Mouse (Mus musculus) urinary bladder, postnatal 10 days (tissue): ENCODE results near the gene Gm44511.

Experiments
- DNase-seq: peaks from one replicate; pipeline ENCODE4 v3.0.0; 2022; ENCODE audit warnings: low spot score

The Gm44511 gene

DNA sequence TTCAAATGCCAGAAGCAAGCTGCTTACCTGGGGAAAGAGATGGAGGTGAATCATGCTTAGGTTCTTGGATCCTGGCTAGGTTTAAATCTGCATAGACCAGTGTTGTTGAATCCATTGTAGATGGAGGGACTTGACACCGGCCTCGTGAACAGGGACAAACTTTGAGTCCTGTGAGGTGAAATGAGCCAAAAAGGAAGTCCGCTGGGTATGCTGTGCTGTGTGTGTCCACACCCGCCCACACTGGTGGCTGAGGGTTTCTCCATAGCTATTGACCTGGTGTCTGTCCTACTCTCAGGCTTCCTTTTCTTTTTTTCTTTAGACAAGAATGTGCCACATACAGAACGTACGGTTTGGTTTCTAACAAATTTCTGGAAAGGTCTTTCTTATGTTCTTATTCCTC is at the start of gene Gm44511, which contains the start of gene Klrb1b:
Gene Gm44511, minus strand, starts transcription at position 184 of the 400 bp plus-strand sequence.
Gene Klrb1b, minus strand, starts transcription at position 200 of the 400 bp plus-strand sequence.
- DNase-seq: no peak

DNA sequence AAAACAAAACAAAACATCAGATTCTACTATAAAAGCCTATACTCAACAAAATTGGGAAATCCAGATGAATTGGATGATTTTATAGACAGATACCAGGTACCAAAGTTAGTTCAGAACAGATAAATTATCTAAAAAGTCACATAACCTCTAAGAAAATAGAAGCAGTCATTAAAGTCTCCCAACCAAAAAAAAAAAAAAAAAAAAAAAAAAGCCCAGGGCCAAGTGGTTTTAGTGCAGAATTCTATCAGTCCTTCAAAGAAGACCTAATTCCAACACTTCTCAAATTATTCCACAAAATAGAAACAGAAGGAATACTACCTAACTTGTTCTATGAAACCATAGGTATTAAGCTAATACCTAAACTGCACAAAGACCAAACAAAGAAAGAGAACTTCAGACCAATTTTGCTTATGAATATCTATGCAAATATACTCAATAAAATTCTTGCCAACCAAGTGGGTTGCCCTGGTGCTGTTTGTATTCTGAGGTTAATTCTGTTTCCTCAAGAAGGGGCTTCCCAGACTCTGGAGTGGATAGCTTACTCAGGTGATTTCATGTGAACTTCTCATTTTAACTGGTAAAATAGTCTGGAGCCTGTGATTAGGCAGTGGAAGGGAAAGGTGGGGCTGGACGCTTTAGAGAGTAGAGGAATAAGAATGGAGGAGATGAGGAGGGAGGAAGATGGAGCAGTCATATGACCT is 45.9 kb upstream of the Gm44511 start:
- DNase-seq: no peak

DNA sequence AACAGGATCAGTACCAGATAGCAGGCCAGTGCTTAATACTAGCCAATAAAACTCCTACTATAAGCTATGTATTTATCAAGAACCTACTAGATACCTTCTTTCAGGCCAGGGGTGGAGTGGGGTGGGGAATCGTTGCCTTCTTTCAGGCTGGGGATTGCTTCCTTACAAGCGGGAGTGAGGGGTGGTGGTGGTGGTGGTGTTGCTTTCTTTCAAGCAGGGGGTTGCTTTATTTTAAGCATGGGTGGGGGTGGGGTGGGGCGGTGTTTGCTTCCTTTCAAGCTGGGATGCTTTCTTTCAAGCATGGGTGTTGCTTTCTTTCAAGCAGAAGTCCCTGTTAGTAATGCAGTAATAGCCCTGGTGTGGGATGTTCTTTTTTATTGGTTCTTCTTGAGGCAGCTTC is 42.7 kb upstream of the Gm44511 start:
- no peak for DNase-seq

DNA sequence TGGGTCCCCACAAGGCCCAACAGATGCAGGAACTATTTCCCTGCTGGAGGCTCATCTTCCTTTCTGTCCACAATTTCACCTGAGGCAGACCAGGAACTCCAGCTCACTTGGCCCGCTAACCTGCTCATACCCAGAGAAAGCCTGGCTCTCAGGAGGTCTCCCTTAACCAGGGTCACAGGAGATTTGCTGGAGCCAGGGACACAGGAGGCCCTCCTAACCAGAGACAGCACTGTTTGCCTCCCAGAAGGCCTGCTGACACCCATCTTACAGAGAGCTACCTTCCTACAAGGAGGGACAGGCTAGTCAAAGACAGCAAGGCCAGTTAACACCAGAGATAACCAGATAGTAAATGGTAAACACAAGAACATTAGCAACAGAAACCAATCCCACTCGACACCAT is 31.9 kb upstream of the Gm44511 start:
- DNase-seq: no peak

DNA sequence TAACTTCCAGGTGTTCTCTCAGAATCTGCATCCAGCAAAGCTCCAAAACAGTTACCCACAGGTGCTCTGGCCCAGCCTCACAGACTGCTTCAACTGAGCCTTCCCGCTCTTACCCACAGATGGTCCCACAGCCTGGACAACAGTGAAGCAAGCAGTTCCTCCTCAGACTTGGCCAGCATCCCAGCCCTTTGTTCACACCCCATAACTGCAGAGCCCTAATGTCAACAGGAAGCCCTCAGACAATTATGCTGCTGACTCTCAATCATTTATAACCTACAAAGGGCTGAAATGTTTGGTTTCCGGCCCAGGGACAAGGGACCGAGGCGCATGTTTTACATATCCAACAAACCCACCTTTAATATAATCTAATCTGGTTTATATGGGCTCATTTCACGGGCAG is 30.1 kb upstream of the Gm44511 start:
- DNase-seq: no peak

DNA sequence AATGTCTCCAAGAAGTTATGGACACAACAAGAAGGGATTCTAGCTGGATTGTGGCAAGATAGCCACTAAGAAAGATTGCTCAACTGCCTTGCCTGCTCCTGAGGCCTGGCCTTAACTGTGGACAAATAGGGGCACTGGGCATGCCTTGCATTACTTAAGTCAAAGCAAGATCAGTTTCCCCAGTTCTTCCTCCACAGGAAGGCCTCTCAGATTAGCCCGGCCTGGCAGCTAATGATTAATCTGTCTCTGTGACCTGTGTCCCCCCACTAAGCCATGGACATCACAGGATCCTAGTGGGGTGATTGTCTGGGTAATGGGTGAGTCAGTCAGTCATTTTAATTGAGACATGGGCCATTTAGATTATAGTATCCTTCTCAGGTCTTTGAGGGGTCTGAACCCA is 29.4 kb upstream of the Gm44511 start:
- no peak for DNase-seq

DNA sequence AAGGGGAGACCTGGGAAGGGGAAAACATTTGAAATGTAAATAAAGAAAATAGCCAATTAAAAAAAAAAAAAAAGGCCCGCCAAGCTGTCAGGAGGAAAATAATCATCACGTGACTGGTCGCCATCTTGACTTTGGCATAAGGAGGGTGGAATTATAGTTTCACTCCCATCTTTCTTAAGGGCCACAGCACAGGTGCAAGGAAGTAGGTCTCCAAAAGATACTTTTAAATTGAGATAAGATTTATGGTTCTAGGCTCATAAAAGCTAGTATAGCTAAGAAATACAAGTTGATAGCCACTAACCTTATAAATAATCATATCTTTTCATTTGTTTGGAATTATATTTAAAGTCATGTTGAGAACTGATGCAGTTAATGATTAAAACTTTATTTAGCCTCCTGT is 28.8 kb upstream of the Gm44511 start:
- no peak for DNase-seq

DNA sequence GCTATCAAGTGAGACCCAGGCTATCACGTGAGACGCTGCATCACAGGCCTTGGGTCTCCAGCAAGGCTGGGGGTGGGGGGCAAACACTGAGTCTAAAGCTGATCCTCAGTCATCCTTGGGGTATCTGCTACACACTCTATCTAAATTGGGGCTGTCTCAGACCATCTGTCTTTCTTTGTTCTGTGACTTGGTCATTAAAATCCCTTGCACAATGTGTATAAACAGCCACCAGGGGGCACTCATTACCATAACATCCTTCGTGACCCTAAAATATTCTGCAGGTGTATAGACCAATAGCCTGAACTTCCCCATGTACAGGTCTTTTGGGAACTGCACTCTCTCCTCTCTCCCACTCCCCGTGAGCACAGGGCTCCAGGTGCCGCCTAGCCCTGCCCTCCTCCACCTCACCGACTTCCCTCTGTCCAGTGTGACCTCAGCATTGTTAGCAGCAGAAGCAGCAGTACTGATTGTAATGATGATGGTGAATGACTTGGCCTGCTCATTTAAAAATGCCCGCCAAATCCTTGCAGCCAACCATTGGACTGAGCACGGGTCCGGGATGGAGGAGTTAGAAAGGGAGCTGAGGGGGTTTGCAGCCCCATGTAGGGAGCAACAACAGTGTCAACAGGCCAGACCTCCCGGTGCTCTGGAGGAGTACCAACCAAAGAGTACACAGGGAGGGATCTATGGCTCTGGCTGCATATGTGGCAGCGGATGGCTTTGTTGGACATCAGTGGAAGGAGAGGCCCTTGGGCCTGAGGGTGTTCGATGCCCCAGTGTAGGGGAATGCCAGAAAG is 28.1 kb upstream of the Gm44511 start:
- no peak for DNase-seq

DNA sequence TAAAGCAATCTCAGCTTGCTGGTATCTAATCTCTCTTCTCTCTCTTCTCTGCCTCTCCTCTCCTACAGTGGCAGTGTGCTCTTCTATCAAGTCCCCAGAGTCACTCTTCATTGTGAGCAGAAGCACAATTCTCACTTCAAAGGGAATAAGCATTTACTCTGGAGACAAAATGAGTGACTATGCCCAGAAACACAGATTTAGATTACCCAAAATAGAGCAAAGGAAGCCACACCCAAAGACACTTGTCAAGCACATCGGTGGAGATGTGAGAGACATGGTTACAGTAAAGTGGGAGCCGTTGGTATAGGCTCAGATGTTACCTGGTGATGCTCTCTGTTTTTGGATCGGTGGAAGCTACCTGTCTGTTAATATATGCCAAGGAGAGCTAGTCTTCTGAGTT is 26.7 kb upstream of the Gm44511 start:
- no peak for DNase-seq

DNA sequence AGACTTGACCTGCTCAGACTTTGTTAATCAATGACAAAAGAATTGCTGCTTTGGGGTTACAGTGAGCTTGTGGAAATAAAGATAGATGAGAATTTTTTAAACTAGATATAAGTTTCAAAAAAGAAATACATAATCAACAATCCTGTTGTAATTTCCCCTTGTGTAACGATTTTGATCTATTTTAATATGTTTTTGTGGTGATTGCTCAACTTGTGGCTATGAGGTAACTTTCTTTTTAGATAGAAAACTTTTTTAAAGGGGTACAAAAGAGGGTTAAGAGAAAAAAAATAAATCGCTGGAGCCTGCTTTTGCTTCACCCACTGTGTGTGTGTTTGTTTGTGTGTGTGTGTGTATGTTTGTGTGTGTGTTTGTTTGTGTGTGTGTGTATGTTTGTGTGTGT is 25.0 kb upstream of the Gm44511 start:
- no peak for DNase-seq

DNA sequence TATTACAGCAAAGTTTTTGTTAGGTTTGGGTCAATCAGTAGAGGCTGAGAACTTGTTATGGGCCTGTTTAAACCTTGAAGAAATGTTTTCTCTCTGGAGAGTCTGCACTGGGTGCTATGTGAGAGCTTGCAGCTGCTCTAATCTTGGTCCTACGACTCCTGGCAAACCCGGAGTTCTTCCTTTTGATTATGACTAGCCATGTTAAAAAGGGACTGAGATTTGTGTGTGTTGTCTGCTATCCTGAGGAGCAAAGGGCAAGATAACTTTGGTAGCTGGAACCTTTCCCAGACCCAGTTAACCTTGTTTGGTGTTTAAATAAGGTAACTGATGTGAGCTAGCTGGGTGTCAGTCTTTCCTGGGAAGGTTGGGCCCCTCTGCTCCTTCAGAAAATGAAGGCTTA is 24.6 kb upstream of the Gm44511 start:
- no peak for DNase-seq

DNA sequence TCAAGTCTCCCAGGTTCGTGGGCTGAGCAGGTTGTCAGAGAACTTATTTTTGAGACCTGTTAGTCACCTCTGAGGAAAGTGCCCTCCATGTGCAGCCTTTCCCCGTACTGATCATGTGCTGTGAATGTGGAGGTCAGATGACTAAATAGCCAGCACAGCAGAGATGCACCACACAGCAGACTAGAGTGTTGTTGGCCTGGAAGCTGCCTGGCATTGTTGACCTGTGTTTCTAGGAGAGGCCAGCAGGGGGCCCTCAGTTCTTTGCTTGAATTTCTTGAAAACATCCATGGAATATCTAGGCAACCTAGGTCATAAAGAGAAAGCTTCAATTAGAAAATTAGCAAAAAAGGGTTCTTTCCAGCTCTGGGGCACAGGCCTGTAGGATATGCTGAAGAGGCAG is 23.8 kb upstream of the Gm44511 start:
- DNase-seq: no peak

DNA sequence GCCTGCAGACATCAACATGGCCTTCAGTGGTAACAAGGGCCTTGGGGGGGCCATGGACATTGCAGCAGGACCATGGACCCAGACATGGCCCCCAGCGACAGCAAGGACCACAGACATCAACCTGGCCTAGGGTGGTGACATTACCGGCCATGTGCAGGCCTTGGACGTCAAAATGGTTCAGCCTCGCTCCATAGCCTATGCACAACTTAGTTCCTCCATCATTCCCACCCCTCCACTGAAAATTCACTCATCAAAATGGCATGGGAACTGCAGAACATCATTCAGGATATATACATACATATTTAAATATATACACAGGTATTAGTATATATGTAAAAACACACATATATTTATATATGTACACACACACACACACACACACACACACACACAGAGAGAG is 21.3 kb upstream of the Gm44511 start:
- DNase-seq: no peak

DNA sequence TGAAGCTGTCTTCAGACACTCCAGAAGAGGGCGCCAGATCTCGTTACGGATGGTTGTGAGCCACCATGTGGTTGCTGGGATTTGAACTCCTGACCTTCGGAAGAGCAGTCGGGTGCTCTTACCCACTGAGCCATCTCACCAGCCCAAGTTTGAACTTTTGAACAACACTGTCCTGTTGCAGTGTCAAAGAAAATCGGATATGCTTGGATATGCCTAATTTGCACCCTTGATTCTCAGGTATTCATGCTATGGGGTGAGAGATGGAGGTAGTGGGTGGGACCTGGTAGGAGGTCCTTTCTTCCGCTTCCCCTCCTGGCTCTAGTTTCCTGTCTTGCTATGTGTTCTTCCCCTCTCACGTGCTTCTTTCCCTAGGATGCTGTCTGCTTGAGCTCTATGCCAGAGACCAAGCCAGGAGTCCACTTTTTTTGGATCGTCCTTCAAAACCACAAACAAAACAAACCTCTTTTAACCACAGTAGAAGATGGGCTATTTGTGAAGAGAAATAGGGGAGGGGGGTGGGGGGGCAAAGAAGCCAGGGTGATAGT is 20.0 kb upstream of the Gm44511 start:
- no peak for DNase-seq

DNA sequence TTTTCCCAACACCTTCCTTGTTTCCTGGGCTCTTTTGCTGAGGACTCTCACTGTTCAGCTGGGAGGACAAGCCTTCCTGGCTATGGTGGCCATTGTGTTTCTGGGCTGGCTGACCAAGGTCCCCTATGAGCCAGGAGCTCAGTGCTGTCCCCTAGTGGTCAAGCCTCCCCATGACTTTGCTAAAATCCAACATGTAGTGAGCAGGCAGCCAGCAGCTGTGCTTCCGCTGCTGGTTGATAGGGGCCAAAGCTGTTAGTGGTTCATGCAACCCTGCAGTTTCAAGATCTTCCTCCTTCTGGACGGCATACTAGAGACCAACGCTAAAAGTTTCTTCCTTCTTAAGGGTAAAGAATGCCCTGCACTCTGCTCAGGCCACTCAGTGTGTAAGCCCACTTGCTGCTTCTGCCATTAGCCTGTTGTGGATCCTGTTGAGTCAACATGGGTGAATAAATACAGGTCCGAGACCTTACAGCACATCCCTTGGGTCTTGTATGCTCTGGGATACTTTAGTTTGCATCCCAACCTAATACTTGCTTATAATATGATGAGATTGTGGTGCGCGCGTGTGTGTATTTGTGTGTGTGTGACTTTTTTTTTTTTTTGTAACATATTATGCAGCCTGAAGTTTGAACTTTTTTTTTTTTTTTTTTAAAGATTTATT is 19.3 kb upstream of the Gm44511 start:
- no peak for DNase-seq

DNA sequence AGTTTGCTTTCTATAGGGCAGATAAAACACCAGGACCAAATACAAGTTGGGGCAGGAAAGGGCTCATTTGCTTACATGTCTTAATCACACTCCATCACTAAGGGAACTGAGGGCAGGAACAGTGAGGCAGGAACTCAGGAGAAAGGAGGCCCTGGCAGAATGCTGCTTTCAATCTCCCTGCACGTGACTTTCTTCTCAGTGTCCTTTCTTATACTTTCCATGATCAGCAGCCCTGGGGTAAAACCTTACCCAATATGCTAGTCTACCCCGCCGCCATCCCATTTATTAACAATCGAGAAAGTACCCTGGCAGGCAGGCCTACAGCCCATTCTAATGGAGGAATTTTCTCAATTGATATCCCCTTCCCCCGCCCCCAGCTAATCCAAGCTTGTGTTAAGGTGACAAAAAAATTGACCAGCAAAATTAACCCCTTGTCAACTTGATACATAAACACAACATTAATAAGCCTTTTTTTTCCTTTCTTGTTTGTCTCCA is 18.5 kb upstream of the Gm44511 start:
- no peak for DNase-seq

DNA sequence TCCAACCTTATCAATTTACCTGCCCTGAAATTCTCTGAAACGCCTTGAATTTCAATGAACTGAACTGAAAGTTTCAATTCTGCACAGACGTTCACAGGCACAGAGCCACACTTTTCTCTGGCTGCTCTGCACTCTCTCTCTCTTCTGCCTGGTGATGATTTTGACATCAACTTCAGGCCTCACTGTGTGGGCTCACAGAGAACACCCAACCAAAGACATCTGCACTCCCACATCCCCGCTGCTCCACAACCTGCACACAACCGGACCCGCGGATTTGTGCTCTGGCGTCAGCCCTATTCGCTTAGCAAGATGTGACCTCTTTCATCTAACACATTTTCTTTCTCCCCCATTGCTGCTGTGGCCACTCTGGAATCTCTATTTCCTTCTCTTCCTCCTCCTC is 18.0 kb upstream of the Gm44511 start:
- DNase-seq: no peak

DNA sequence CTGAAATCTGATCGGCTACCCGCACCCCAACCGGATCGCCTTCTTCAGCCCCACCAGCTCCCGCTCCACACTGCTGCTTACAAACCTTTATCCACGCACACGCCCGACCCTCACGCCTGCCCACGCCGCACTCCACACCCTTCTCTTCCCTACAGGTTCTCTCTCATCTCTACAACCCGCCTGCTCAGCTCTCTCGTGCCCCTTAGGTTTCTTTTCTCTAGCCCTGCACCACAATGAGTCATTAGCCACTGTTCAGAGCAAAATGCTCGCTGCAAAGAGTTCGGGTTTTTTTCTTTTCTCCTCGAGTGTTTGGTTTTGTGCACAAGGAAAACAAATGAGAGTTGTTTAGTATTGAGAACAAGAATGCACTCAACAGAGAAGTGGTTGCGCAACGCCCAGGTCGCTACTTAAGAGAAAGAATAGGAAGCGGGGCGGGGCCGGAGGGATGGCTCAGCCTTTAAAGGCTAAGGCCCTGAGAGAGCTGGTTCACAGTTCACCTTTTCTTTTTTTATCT is 17.4 kb upstream of the Gm44511 start:
- DNase-seq: no peak

DNA sequence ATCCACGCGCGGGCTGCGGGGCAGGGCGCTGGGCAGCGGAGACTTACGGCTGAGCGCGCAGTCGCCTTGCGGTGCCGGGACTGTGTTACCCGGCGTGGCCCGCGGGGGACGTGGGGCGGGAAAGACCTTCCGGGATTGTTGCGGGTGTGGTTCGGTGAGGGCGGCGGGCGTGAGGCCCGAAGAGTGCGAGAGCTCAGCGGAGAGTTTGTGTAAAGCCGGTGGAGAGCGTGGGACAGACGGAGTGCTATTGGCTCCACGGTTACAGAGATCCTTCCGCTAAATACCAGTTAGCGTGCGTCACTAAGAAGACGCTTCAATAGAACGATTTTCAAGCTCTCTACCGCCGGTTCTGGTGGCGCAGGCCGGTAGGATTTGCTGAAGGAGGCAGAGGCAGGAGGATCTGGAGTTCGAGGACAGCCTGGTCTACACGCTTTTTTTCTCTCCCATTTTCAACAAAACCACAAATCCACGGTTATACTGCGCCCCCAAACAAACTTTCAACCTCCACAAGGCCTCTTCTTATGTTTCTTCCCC is 16.9 kb upstream of the Gm44511 start:
- peak; percentile 66 for DNase-seq

DNA sequence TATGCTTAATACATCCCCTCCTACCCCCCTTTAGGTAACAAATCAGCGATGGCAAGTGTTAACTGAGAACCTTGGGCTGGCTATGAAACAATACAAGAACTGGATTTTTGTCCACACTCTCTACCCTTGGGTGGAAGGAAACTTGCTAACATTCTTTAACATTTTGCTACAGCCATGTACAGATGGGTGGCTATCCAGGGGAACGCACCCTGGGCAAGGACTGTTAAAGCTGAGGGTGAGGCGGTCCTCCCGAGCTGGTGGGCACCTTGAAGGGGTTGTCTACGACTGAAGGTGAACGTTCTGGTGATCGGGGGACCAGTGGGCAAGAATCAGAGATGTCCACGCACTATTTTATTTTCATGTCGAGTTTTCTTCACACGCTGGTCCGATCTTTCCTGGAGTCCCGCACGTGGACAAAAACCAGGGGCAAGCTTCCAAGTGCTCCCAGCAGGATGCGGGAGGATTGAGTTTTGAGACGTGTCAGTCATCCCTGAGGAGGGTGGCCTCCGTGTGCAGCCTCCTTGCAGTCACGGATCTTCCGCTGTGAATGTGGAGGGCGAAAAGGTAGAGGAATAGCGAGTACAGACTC is 16.3 kb upstream of the Gm44511 start:
- DNase-seq: no peak

DNA sequence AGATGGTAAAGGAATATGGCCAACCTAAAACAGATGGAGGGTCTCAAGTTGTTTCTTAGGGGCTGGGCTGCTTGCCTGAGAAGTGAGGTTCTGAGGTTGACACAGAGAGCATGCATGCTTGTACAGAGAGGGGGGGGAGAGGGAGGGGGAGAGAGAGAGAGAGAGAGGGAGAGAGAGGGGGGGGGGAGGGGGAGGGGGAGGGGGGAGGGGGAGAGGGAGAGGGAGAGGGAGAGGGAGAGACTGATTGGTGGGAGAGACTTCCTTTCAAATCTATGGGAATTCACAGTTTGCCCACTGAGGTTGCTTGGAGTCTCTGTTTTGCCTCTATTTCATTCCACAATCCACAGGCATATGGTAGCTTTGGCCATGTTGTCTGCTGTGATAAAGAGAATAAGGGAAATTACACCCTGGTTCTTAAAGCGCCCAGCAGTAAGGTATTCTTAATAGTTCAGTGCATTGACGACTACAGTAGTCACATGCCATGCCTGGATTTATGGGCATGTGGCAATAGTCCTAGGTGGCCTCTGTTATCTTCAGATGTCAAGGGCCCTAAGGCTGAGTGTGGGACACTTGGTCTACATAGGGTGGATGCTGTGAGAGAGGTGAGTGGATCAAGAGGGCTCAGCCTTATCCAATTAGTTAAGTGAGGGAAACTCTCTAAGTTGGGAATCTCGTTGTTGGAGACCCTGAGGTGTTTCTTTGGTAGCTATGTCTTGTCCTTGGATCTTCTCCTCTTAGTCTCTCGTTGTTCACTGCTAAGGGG is 15.4 kb upstream of the Gm44511 start:
- no peak for DNase-seq
